Mouse (Mus musculus) liver, postnatal 0 days (tissue): ENCODE data around the gene Atrnl1. TPM values are rescaled to one million over a fixed set of nuclear protein-coding genes. Genes with fewer than 3 reads are reported as not detected.
A peak's percentile ranks its signal among the peaks of the same experiment; 100 is the strongest.

Source experiments
- ATAC-seq: fragments of 200-750 bp; cut with Nextera tagmentation; 2 replicates; pipeline ENCODE4 v1.8.0; 2017; ENCODE audit warnings: mild to moderate bottlenecking, moderate library complexity
- DNase-seq: peaks from one replicate; pipeline ENCODE4 v3.0.0-alpha.2; 2016
- H3K27ac ChIP-seq: fragments of 300-500 bp; sonication (generic); 2 replicates; pipeline ENCODE4 v1.5.1; 2014; ENCODE audit warnings: antibody characterized with exemption, moderate library complexity, mild to moderate bottlenecking, low read depth
- H3K27me3 ChIP-seq: fragments of 300-500 bp; sonication (generic); 2 replicates; pipeline ENCODE4 v1.6.1; 2014; ENCODE audit warnings: low read length, control low read depth, mixed read lengths; ENCODE audit not compliant: insufficient read depth
- H3K36me3 ChIP-seq: fragments of 300-500 bp; sonication (generic); replicated peaks from 2 replicates; pipeline ENCODE4 v1.6.1; 2014; ENCODE audit warnings: mild to moderate bottlenecking, control low read depth, low read length, moderate library complexity, mixed read lengths; ENCODE audit not compliant: insufficient read depth
- H3K4me1 ChIP-seq: fragments of 300-500 bp; sonication (generic); 2 replicates; pipeline ENCODE4 v1.6.1; 2014; ENCODE audit warnings: antibody characterized with exemption, mild to moderate bottlenecking, control low read depth; ENCODE audit not compliant: insufficient read depth
- H3K4me2 ChIP-seq: fragments of 300-500 bp; sonication (generic); 2 replicates; pipeline ENCODE4 v1.6.1; 2014; ENCODE audit warnings: low read depth, mild to moderate bottlenecking, low read length, moderate library complexity, mixed read lengths
- H3K4me3 ChIP-seq: fragments of 300-500 bp; sonication (generic); 2 replicates; pipeline ENCODE4 v1.5.1; 2014; ENCODE audit warnings: low read depth, low read length
- H3K9ac ChIP-seq: fragments of 300-500 bp; sonication (generic); replicated peaks from 2 replicates; pipeline ENCODE4 v1.6.1; 2014; ENCODE audit warnings: mild to moderate bottlenecking, moderate library complexity
- H3K9me3 ChIP-seq: fragments of 300-500 bp; sonication (generic); 2 replicates; pipeline ENCODE4 v1.6.1; 2016; ENCODE audit warnings: mild to moderate bottlenecking, control low read depth, low read length, mixed read lengths
- CTCF ChIP-seq: sonication (generic); IDR thresholded peaks from 2 replicates; pipeline ENCODE4 v1.5.1; 2016; ENCODE audit warnings: antibody characterized with exemption, low read depth
- EP300 ChIP-seq: IDR thresholded peaks from 2 replicates; pipeline ENCODE4 v1.6.1; 2016; ENCODE audit warnings: antibody characterized with exemption, low read depth, mild to moderate bottlenecking
- WGBS: fragments of 180-500 bp; shearing (Covaris S2); extraction: QIAGEN DNeasy Blood & Tissue Kit; methylation state at CpG from one replicate; pipeline ENCODE4 v1.1.7; 2014; ENCODE audit not compliant: insufficient replicate concordance; 5-methylcytosine and 5-hydroxymethylcytosine counted together
- polyA plus RNA-seq: library from polyadenylated mRNA; unstranded; fragments of >200 nt; fragmentation: Nextera tagmentation; extraction: Ambion mirVana; gene quantifications from 2 replicates; pipeline ENCODE4 v1.2.1, GENCODE M21; 2015

Atrnl1 gene
- polyA plus RNA-seq, 1 experiment from 2014 or later, result 0.70 TPM

DNA sequence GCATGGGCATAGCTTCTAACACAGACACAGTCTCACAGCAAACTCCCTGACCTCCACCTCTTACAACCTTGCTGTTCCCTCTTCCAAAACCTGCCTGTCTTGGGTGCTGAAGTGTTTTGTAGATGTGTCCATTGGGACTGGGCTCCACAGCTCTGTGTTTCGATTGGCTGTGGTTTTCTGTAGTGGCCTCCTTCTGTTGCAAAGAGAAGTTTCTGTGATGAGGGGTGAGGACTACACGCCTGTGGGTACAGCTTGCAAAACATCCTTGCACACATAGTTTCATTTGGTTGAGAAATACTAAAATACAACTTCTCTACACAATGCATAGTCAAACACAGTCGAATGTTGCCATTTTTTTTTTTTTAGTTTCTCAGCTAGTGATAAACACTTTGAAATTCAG lies 512.8 kb downstream of the Atrnl1 start:
- no peak overlapping the region for H3K9ac ChIP-seq
- TF ChIP-seq EP300, result no peak
- no peak for TF ChIP-seq CTCF
- H3K9me3 ChIP-seq, result no peaks in the 10 kb centered on the region
- no peaks in the 10 kb centered on the region for H3K36me3 ChIP-seq
- ATAC-seq, result peak; percentile 55
- H3K4me3 ChIP-seq, result no peak overlapping the region
- no peaks in the 10 kb centered on the region for H3K27me3 ChIP-seq
- H3K4me1 ChIP-seq, result peaks cover 3% of the 10 kb centered on the region
- H3K4me2 ChIP-seq, result no peak overlapping the region
- H3K27ac ChIP-seq, result peak overlapping the region; percentile 48; the same call in 1 of the 2 replicates
- WGBS, result 55% methylated on average over 3 of the region's 3 CpGs
- no peak for DNase-seq

DNA sequence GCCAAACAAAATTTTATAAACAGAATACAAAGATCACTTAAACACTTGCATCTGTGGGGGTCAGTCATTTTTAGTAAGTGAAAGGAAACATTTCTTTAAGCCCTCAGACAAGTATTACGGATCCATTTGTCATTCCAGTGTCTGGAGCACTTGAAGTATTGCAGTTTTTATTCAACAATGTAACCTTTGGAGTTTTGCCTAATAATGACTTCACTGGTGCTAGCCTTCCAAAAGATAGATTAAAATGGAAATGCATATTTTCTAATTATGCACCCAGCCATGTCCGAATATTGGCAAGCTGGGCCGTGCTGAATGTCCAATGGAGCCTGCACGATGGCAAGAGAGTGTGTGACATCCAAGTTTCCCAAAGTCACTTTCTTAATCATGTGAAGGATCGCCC lies 513.7 kb downstream of the Atrnl1 start:
- peaks cover 1% of the 10 kb centered on the region for H3K4me1 ChIP-seq
- WGBS, result 82% methylated on average over 5 of the region's 5 CpGs
- no peak overlapping the region for H3K4me2 ChIP-seq
- TF ChIP-seq EP300 (no peak), CTCF (no peak)
- peaks cover 2% of the 10 kb centered on the region; the same call in 1 of the 2 replicates for H3K9me3 ChIP-seq
- no peak overlapping the region for H3K9ac ChIP-seq
- no peak overlapping the region for H3K4me3 ChIP-seq
- H3K36me3 ChIP-seq, result no peaks in the 10 kb centered on the region
- H3K27me3 ChIP-seq, result no peaks in the 10 kb centered on the region
- no peak overlapping the region for H3K27ac ChIP-seq
- no peak for ATAC-seq
- DNase-seq, result no peak

DNA sequence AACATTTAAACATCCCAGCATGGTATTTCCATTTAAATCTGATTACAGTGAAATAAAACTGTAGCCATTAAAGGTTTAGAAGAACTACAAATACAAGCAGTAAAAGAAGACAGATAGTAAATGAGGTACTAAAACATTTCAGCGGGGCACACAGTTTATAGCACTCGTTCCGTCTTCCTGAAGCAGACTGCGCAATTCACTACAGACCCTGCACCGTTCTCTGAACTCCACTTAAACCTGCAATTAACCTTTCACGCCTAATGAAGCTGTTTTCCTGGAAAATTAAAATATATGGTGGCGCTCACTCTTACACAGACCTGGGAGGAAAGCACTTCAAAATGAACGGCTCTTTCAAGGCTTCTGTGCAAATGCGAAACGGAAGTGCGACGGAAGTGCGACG lies 514.2 kb downstream of the Atrnl1 start:
- H3K4me2 ChIP-seq, result no peak overlapping the region
- H3K4me1 ChIP-seq, result no peaks in the 10 kb centered on the region; the same call in 1 of the 2 replicates
- TF ChIP-seq CTCF (no peak), EP300 (no peak)
- H3K27ac ChIP-seq, result no peak overlapping the region
- no peak for ATAC-seq
- no peak overlapping the region for H3K9ac ChIP-seq
- H3K27me3 ChIP-seq, result no peaks in the 10 kb centered on the region
- no peak for DNase-seq
- no peak overlapping the region for H3K4me3 ChIP-seq
- H3K36me3 ChIP-seq, result no peaks in the 10 kb centered on the region
- peaks cover 2% of the 10 kb centered on the region; the same call in 1 of the 2 replicates for H3K9me3 ChIP-seq
- WGBS, result 82% methylated on average over 14 of the region's 14 CpGs

DNA sequence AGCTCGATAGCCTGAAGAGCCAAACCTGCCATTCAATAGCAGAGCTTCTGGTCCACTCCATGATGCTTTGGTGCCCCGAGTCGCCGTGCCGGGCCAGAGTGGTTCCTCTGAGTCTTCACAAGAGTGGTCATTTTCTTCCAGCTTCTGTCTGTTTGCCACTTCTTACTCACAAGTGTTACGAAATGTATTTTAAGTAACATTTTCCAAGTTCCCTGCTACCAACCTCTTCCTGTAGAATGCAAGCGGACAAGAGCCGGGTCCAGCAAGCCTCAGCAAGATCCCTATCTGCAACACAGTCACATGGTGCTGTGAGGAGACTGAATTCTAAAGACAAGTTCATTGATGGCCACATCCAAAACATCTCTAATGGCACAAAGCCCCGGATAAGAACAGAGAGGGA lies 521.1 kb downstream of the Atrnl1 start:
- no peaks in the 10 kb centered on the region for H3K4me1 ChIP-seq
- no peak overlapping the region for H3K4me3 ChIP-seq
- no peak overlapping the region for H3K27ac ChIP-seq
- TF ChIP-seq EP300 (no peak), CTCF (no peak)
- no peak overlapping the region for H3K9ac ChIP-seq
- peaks cover 2% of the 10 kb centered on the region; the same call in 1 of the 2 replicates for H3K9me3 ChIP-seq
- no peak for ATAC-seq
- no peak for DNase-seq
- 71% methylated on average over 9 of the region's 9 CpGs for WGBS
- H3K4me2 ChIP-seq, result no peak overlapping the region
- H3K27me3 ChIP-seq, result no peaks in the 10 kb centered on the region
- H3K36me3 ChIP-seq, result no peaks in the 10 kb centered on the region

DNA sequence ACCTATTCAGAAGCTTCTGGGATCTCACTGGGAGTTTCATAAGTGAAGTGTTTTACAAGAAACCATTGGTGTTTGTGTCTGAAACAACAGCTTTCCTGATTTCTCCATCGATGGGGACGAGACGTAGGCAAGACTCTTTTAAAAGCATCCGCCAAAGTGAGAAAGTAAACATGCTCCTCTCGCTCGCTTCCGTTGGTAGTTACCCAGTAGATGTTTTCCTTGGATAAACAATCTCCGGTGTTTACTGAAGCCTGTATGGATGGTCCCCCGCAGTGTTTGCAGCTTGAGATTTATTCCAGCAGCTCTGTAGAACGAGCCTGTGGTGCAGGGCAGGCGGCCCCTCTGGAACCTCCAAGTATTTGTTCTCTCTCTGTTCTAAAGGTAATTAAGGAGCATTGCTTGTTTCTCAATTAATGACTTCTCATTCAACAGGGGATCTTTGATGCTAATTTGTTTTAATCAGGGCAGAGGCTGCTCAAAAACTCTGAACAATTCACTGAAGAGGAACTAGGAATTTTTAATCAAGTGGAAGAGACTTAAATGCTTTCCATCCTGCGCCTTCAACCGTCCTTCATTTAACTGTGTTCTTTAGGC lies 529.5 kb downstream of the Atrnl1 start:
- no peak for TF ChIP-seq EP300
- TF ChIP-seq CTCF, result no peak
- DNase-seq (no peak), ATAC-seq (no peak)
- no peak overlapping the region for H3K27ac ChIP-seq
- H3K27me3 ChIP-seq, result no peaks in the 10 kb centered on the region
- H3K4me1 ChIP-seq, result no peaks in the 10 kb centered on the region
- no peaks in the 10 kb centered on the region for H3K36me3 ChIP-seq
- no peak overlapping the region for H3K9ac ChIP-seq
- H3K4me3 ChIP-seq, result no peak overlapping the region
- no peak overlapping the region for H3K4me2 ChIP-seq
- no peaks in the 10 kb centered on the region for H3K9me3 ChIP-seq
- WGBS, result 57% methylated on average over 13 of the region's 13 CpGs

DNA sequence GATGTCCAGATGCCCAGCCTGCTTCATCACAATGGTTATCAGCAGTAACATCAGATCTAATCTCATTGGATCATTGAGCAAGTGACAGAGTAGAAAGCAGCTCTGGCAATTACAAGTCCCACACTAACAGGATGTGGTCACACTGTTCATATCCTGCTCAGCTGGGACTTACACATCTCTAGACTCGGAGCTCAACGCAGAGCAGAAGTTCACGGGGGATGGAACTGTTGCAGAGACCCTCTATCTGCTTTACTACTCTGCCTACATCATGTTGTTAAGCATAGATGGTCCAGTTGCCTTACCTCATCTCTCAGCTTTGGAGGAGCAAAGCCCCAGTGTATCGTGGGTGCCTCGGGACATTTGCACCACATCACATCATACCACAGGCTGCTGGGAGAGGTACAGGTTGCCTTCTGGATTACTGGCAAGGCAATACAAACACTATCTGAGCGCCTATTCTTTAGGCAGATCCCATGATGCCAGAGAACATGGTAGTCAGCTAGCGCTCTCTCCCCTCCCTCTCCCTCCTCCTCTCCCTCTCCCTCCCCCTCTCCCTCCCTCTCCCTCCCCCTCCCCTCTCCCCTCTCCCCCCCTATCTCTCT lies 533.1 kb downstream of the Atrnl1 start:
- TF ChIP-seq EP300 (no peak), CTCF (no peak)
- Histone ChIP-seq H3K9ac (no peak overlapping the region), H3K27me3 (0 out of 2 replicates have a peak, but pooled peaks cover 2% of the 10 kb centered on the region), H3K27ac (peak overlapping the region; percentile 48), H3K4me1 (no peaks in the 10 kb centered on the region), H3K9me3 (no peaks in the 10 kb centered on the region), H3K4me2 (no peak overlapping the region), H3K4me3 (no peak overlapping the region), H3K36me3 (no peaks in the 10 kb centered on the region)
- 41% methylated on average over 7 of the region's 7 CpGs for WGBS
- DNase-seq (no peak), ATAC-seq (peak; percentile 67)
